Mouse (Mus musculus): Measurements from ENCODE around the gene Pkib.

DNA sequence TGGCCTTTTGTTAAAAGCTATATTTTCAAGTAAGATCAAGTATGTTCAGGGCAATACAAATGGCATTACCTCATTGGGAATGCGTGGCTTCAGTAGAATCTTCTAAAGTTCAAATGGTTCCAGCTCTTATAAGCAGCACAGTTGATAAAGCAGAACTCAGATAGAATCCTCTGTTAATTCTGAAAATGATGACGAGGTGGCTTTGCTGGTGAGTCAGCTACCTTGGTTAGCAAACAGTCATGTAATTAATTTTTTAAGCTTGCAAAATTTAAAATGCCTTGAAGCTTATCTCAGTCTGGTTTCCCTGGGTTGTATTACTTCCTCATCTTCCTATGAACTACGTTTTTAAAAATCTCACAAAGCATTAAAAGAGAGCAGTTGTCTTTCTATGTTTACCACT lies 90.6 kb downstream of the Pkib start:
- TF ChIP-seq CTCF (IDR thresholded peaks at IDR 0.05; ENCODE audit: extremely low read depth, insufficient read depth, insufficient read length, insufficient replicate concordance) (no peak), POLR2A (IDR thresholded peaks at IDR 0.05; ENCODE audit: low read depth, low read length) (no peak)

Measured in spleen, adult 2 months (tissue).